Mouse (Mus musculus) megakaryocyte-erythroid progenitor cell, adult 5-6 weeks (primary cell): ENCODE measurements around the gene Sass6. TPM values are rescaled to one million over a fixed set of nuclear protein-coding genes. Genes with fewer than 3 reads are reported as not detected.
"Not testable (repeated sequence)": the region's sequence is repeated elsewhere in the genome, so short reads cannot be mapped to it uniquely, and the experiment has no call there.

Experiments
- ATAC-seq: replicated peaks from 2 replicates; pipeline ENCODE4 v1.8.0; 2016; ENCODE audit warnings: mild to moderate bottlenecking, inconsistent platforms; ENCODE audit not compliant: severe bottlenecking, poor library complexity, low FRiP score, low TSS enrichment
- total RNA-seq, 2 experiments: library from RNA; stranded (forward) in 1 of 2; stranded (reverse) in 1 of 2; fragments of 200-1000, 215-1000 nt in 1 of 2; fragments of >200 nt in 1 of 2; fragmentation: Nextera tagmentation in 1 of 2; gene quantifications; 2 replicates each; pipeline ENCODE4 v1.2.3; 2014 to 2017

The Sass6 gene
- total RNA-seq, 2 experiments from 2014 or later: 20.1 to 38.0 TPM

GRCm38 (mm10) chr3:116620636-116621370 is 26.0 kb downstream of the Sass6 start:
- peak; percentile 91 for ATAC-seq

GRCm38 (mm10) chr3:116622641-116623040 is 27.9 kb downstream of the Sass6 start:
- no peak for ATAC-seq

GRCm38 (mm10) chr3:116631459-116631858 is 36.7 kb downstream of the Sass6 start:
- no peak for ATAC-seq

- no peak for ATAC-seq
Measured at GRCm38 (mm10) chr3:116632971-116633370, 38.2 kb downstream of the Sass6 start.

- ATAC-seq: no peak
Measured at GRCm38 (mm10) chr3:116634091-116634490, 39.3 kb downstream of the Sass6 start.

- ATAC-seq: no peak
Measured at GRCm38 (mm10) chr3:116634853-116635252, 40.1 kb downstream of the Sass6 start.

- ATAC-seq: no peak
Measured at GRCm38 (mm10) chr3:116635799-116636198, 41.0 kb downstream of the Sass6 start.

- no peak for ATAC-seq
Measured at GRCm38 (mm10) chr3:116637693-116638476, 43.1 kb downstream of the Sass6 start.

GRCm38 (mm10) chr3:116638572-116638971 is 43.8 kb downstream of the Sass6 start:
- ATAC-seq: no peak

- peak; percentile 81 for ATAC-seq
Measured at GRCm38 (mm10) chr3:116640024-116640423, 45.2 kb downstream of the Sass6 start.

- no peak for ATAC-seq
Measured at GRCm38 (mm10) chr3:116641811-116642371, 47.1 kb downstream of the Sass6 start.

GRCm38 (mm10) chr3:116642373-116642772 is 47.6 kb downstream of the Sass6 start:
- ATAC-seq: peak; percentile 57

GRCm38 (mm10) chr3:116646387-116646786 is 51.6 kb downstream of the Sass6 start:
- ATAC-seq: no peak

GRCm38 (mm10) chr3:116648805-116649204 is 54.0 kb downstream of the Sass6 start:
- no peak for ATAC-seq

GRCm38 (mm10) chr3:116650698-116651097 is 55.9 kb downstream of the Sass6 start:
- ATAC-seq: no peak

- ATAC-seq: no peak
Measured at GRCm38 (mm10) chr3:116652033-116652446, 57.3 kb downstream of the Sass6 start.

- peak; percentile 83 for ATAC-seq
Measured at GRCm38 (mm10) chr3:116653278-116653945, 58.6 kb downstream of the Sass6 start.

GRCm38 (mm10) chr3:116654051-116654450 is 59.3 kb downstream of the Sass6 start:
- not testable (repeated sequence) for ATAC-seq

- ATAC-seq: no peak
Measured at GRCm38 (mm10) chr3:116656184-116656965, 61.6 kb downstream of the Sass6 start.
